Mouse (Mus musculus) heart, embryonic 10.5 days (tissue): Measurements from ENCODE around the gene Tespa1. TPM values are rescaled to one million over a fixed set of nuclear protein-coding genes. Genes with fewer than 3 reads are reported as not detected.
"Not testable (repeated sequence)": the region's sequence is repeated elsewhere in the genome, so short reads cannot be mapped to it uniquely, and the experiment has no call there.

Source experiments
- DNase-seq: peaks from one replicate; pipeline ENCODE4 v3.0.0-alpha.2; 2017; ENCODE audit warnings: low spot score
- H3K27ac ChIP-seq: fragments of 300-500 bp; sonication (generic); 2 replicates; pipeline ENCODE4 v1.5.1; 2016; ENCODE audit warnings: mild to moderate bottlenecking
- H3K27me3 ChIP-seq: fragments of 300-500 bp; sonication (generic); 2 replicates; pipeline ENCODE4 v1.6.1; 2016; ENCODE audit warnings: mild to moderate bottlenecking; ENCODE audit not compliant: poor library complexity, insufficient read depth, severe bottlenecking
- H3K36me3 ChIP-seq: fragments of 300-500 bp; sonication (generic); 2 replicates; pipeline ENCODE4 v1.6.1; 2016; ENCODE audit warnings: mild to moderate bottlenecking, moderate library complexity
- H3K4me1 ChIP-seq: fragments of 300-500 bp; sonication (generic); 2 replicates; pipeline ENCODE4 v1.6.1; 2016; ENCODE audit warnings: mild to moderate bottlenecking
- H3K4me3 ChIP-seq: fragments of 300-500 bp; sonication (generic); 2 replicates; pipeline ENCODE4 v1.5.1; 2016; ENCODE audit warnings: mild to moderate bottlenecking, moderate library complexity
- H3K9me3 ChIP-seq: fragments of 300-500 bp; sonication (generic); 2 replicates; pipeline ENCODE4 v1.6.1; 2016; ENCODE audit warnings: mild to moderate bottlenecking, moderate library complexity
- WGBS: fragments of 180-500 bp; shearing (Covaris S2); methylation state at CpG from one replicate; pipeline ENCODE4 v1.1.7; 2016; 5-methylcytosine and 5-hydroxymethylcytosine counted together
- polyA plus RNA-seq: library from polyadenylated mRNA; unstranded; fragments of >200 nt; fragmentation: Nextera tagmentation; extraction: Ambion mirVana; gene quantifications from 2 replicates; pipeline ENCODE4 v1.2.1, GENCODE M21; 2016

Tespa1 gene
- polyA plus RNA-seq, 1 experiment from 2014 or later, result 0.23 TPM

DNA sequence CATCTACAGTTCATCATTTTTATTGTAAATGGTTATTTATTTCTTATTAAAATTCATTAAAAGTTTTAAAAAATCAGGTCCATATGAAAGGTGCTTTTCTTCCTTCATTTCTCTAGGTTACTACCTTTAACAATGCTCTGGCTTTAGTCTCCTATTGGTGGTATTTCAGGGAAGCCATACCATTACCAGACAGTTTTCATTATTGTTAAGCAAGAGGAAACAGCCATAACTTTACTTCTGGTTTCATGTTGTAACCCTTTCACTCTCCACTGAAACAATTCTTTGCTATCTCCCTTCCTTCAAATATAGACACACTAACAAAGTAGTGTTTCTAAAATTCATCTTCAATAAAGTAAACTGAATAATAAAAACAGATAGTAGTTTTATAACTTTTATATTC is 6.8 kb upstream of the Tespa1 start:
- Histone ChIP-seq H3K4me1 (no peaks in the 10 kb centered on the region), H3K4me3 (no peak overlapping the region), H3K27ac (no peak overlapping the region), H3K9me3 (no peaks in the 10 kb centered on the region), H3K36me3 (no peaks in the 10 kb centered on the region), H3K27me3 (no peaks in the 10 kb centered on the region)
- DNase-seq, result no peak

DNA sequence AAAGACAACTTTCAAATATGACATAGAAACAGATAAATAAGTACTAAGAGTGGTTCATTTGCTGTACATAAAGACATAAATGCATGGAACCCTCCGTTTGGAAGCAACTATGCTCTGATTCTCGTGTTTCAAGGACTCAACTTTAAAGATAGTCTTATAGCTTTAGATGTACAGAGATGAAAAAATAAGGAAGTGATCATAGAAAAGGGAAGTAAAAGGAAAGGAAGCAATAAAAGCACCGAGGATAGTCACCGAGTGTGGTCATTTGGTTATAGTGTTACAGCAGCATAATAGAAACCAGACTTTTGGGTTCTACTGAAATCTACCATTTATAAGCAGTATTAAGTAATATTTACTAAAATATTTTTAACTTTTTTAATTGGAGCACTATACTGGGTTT is 4.0 kb upstream of the Tespa1 start:
- no peak overlapping the region for H3K27ac ChIP-seq
- DNase-seq, result no peak
- H3K9me3 ChIP-seq, result no peaks in the 10 kb centered on the region
- no peaks in the 10 kb centered on the region for H3K27me3 ChIP-seq
- H3K36me3 ChIP-seq, result no peaks in the 10 kb centered on the region
- no peak overlapping the region for H3K4me3 ChIP-seq
- WGBS, result 73% methylated on average over 4 of the region's 4 CpGs
- H3K4me1 ChIP-seq, result no peaks in the 10 kb centered on the region

DNA sequence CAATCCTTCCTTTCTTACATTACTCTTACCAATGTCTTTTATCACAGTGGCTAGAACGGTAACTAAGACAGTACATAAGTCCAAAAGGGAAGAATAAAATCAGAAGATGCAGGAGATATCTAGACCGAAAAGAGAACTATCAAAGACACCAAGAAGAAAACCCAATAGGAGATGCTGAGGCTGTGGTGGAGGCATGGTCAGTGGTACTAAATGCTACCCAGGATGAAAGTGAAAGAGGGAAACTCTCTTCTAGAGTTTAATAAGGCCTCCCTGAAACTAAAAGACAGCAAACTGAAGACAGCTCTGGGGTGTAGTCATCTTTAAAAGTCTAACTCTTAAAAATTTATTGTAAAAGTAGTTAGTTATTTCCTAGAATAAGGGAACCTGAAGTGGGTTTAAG is 2.0 kb upstream of the Tespa1 start:
- Histone ChIP-seq H3K27ac (no peak overlapping the region), H3K4me1 (no peaks in the 10 kb centered on the region), H3K4me3 (no peak overlapping the region), H3K36me3 (no peaks in the 10 kb centered on the region), H3K27me3 (no peaks in the 10 kb centered on the region), H3K9me3 (no peaks in the 10 kb centered on the region)
- no peak for DNase-seq
- WGBS, result 80% methylated on average over 2 of the region's 2 CpGs

DNA sequence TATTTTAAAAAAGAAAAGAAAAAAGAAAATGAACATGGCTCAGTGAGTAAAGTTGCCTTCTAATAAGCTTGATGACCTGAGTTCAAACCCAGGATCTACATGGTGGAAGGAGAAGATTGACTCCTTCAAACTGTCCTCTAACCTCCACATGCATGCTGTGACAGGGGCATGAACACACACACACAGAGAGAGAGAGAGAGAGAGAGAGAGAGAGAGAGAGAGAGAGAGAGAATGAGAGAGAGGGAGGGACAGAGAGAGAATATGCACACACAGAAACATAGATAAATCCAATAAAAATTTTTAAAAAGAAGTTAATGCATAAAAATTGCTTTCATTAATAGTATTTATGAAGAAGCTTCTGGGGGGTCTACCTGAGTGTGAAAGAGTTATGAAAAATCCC is 608 bp upstream of the Tespa1 start:
- no peak for DNase-seq
- Histone ChIP-seq H3K27me3 (no peaks in the 10 kb centered on the region), H3K9me3 (no peaks in the 10 kb centered on the region), H3K4me3 (no peak overlapping the region), H3K4me1 (no peaks in the 10 kb centered on the region), H3K36me3 (no peaks in the 10 kb centered on the region), H3K27ac (no peak overlapping the region)

DNA sequence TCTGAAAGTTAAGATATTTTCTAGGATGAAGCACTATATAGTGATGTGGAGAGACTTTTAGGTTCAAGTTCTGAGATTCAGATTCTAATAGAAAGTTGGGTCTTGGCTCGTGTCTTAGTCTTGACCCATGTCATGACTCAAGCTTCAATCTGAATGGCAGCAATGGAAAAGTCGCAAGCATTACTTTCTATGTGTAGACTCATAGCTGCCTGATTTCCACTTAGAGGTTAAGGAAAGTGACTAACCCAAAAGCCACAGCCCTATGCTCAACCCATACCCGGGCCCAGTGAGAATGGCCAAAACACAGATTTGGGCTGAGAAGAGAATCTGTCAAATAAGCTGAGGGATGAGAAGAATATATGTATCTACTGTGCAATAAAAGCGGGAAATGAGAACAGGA is 1.6 kb downstream of the Tespa1 start:
- Histone ChIP-seq H3K36me3 (no peaks in the 10 kb centered on the region), H3K27me3 (no peaks in the 10 kb centered on the region), H3K4me3 (no peak overlapping the region), H3K27ac (no peak overlapping the region), H3K9me3 (no peaks in the 10 kb centered on the region), H3K4me1 (no peaks in the 10 kb centered on the region)
- DNase-seq, result no peak
- 85% methylated on average over 4 of the region's 4 CpGs for WGBS

DNA sequence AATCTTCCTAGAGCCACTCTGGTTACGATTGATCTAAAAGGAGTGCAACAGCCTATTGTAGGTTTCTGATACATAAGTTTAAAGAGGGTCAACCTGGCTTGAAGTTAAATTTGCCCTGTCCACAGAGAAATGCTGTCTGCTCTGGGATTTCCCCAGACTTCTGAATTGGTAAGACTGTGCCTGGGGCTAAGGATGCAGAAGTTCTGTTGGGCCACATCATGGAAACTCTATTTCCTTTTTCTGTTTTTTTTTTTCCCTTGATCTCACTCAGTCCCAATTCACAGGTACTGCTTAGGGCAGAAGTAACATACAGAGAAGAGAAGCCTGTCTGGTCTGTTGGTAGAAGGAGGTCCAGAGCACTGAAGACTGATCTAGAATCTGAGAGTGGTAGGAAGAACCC is 8.0 kb downstream of the Tespa1 start:
- WGBS, result 87% methylated on average over 1 of the region's 1 CpGs
- Histone ChIP-seq H3K27ac (no peak overlapping the region), H3K4me1 (no peaks in the 10 kb centered on the region), H3K9me3 (no peaks in the 10 kb centered on the region), H3K4me3 (no peak overlapping the region), H3K36me3 (no peaks in the 10 kb centered on the region), H3K27me3 (no peaks in the 10 kb centered on the region)
- DNase-seq, result no peak

DNA sequence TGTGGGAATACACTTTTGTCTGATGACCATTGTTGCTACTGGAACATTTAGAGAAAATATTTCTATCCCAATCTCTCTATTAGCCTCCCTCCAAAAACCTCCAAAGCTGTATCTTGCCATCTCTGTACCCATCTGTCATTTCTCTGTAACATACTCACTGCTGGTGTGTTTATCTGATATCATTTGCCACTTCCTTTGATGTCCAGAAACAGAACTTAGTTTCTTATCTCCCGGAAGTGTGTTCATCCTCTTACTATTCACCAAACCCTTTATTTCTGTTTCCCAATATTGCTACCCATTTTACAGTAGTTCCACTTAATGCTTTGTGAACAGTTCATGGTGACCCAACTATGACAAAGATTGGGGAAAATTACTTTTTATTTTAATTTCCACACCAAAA is 13.7 kb downstream of the Tespa1 start:
- 72% methylated on average over 1 of the region's 1 CpGs for WGBS
- H3K4me1 ChIP-seq, result no peaks in the 10 kb centered on the region
- no peak overlapping the region for H3K4me3 ChIP-seq
- no peaks in the 10 kb centered on the region for H3K36me3 ChIP-seq
- H3K27ac ChIP-seq, result no peak overlapping the region
- no peaks in the 10 kb centered on the region for H3K27me3 ChIP-seq
- DNase-seq, result no peak
- H3K9me3 ChIP-seq, result no peaks in the 10 kb centered on the region

DNA sequence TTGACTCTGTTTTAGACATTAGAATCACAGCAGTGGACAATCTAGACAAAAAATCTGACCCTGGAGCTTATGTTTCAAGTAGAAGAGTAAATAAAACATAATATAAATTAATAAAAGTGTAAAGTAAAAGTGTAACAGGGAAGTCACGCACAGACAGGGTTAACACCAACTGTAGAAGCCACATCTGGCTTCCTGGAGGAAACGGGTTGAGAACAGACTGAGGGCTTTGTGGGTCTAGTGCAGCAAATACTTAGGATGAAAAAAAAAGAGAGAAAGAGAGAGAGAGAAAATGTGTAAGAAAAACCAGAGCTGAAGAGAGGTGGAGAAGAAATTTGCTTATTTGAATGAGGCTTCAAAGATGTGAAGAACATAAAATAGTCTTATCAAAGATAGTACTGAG is 14.9 kb downstream of the Tespa1 start:
- H3K27ac ChIP-seq, result no peak overlapping the region
- no peak overlapping the region for H3K4me3 ChIP-seq
- DNase-seq, result no peak
- no peaks in the 10 kb centered on the region for H3K9me3 ChIP-seq
- H3K36me3 ChIP-seq, result no peaks in the 10 kb centered on the region
- 51% methylated on average over 2 of the region's 2 CpGs for WGBS
- H3K27me3 ChIP-seq, result no peaks in the 10 kb centered on the region
- H3K4me1 ChIP-seq, result no peaks in the 10 kb centered on the region

DNA sequence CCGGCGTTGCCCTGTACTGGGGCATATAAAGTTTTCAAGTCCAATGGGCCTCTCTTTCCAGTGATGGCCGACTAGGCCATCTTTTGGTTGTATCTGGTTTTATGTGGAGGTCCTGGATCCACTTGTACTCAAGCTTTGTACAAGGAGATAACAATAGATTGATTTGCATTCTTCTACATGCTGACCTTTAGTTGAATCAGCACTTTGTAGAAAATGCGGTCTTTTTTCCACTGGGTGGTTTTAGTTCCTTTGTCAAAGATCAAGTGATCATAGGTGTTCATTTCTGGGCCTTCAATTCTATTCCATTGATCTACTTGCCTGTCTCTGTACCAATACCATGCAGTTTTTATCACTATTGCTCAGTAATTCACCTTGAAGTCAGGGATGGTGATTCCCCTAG is 17.4 kb downstream of the Tespa1 start:
- WGBS, result 76% methylated on average over 4 of the region's 4 CpGs

DNA sequence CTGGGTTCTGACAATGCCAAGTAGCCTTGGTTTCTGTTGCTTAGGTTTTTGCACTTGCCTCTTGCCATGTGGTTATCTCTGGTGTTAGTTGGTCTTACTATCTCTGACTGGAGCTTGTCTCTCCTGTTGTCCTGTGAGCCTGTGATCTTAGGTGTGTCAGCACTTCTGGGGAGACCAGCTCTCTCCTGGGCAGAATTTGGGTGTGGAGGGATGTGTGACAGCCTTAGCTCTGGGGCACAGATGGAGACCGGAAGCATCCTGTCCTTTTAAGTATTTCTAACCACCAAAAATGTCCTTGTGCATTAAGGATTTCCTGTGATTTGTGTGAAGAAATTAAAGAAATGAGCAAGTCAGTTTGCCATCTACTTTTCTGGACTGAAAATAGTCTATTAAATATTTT is 21.4 kb downstream of the Tespa1 start:
- DNase-seq, result no peak
- no peak overlapping the region for H3K4me3 ChIP-seq
- 74% methylated on average over 1 of the region's 1 CpGs for WGBS

More for the DNA sequence above, 17.4 kb downstream of the Tespa1 start:
- H3K27ac ChIP-seq, DNase-seq, H3K27me3 ChIP-seq, H3K36me3 ChIP-seq, H3K4me1 ChIP-seq, H3K9me3 ChIP-seq, H3K4me3 ChIP-seq: not testable (repeated sequence)

DNA sequence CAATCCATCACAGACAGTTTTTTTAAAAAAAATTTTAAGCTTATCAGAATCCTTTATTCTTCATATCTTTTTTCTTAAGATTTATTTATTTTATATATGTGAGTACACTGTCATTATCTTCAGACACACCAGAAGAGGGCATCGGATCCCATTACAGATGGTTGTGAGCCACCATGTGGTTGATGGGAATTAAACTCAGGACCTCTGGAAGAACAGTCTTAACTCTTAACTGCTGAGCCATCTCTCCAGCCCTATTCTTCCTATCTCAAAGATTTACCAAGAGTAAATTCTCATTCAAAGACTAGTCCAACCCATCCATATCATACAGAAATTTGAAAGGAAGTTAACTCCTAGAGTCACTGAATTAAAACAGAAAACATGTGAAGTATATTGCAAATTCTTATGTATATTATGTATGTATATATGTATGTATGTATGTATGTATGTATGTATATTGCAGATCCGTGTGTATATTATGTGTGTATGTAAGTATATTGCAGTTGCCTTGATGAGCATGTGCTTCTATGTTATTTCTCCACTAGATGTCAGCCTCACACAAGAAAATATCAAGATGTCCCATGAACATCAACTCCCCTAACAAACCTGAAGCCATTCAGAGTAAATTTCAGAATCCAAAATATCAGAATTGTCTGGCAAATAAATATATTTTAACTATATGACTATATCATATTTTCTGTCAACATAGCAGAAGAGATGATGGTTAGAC is 40.9 kb downstream of the Tespa1 start:
- Histone ChIP-seq H3K9me3 (no peaks in the 10 kb centered on the region), H3K27me3 (no peaks in the 10 kb centered on the region), H3K27ac (no peak overlapping the region), H3K36me3 (no peaks in the 10 kb centered on the region), H3K4me3 (no peak overlapping the region), H3K4me1 (no peaks in the 10 kb centered on the region)
- DNase-seq, result no peak
- WGBS, result 63% methylated on average over 2 of the region's 2 CpGs

More for the DNA sequence above, 21.4 kb downstream of the Tespa1 start:
- H3K36me3 ChIP-seq, result no peaks in the 10 kb centered on the region
- no peaks in the 10 kb centered on the region for H3K9me3 ChIP-seq
- H3K27me3 ChIP-seq, result no peaks in the 10 kb centered on the region
- no peaks in the 10 kb centered on the region for H3K4me1 ChIP-seq
- no peak overlapping the region for H3K27ac ChIP-seq

DNA sequence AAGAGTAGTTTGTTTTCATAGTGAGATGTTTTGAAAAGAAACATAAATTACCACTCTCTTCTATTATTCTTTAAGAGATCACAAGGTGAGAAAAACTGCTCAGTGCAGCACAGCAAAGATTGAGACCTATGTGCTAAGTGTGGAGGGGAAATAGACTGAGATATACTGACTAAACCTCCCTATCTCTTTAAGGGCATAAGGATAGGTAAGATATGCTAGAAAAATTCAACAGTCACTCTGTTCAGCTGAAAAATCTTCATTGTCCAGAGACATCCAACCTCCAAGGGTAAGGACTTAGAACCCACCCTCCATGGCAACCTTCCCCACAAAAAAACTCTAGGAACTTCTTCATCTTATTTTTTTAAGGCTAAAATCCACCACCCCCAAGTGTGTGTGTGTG is 42.1 kb downstream of the Tespa1 start:
- no peak for DNase-seq
- Histone ChIP-seq H3K4me3 (no peak overlapping the region), H3K36me3 (no peaks in the 10 kb centered on the region), H3K4me1 (no peaks in the 10 kb centered on the region), H3K27me3 (no peaks in the 10 kb centered on the region), H3K27ac (no peak overlapping the region), H3K9me3 (no peaks in the 10 kb centered on the region)

DNA sequence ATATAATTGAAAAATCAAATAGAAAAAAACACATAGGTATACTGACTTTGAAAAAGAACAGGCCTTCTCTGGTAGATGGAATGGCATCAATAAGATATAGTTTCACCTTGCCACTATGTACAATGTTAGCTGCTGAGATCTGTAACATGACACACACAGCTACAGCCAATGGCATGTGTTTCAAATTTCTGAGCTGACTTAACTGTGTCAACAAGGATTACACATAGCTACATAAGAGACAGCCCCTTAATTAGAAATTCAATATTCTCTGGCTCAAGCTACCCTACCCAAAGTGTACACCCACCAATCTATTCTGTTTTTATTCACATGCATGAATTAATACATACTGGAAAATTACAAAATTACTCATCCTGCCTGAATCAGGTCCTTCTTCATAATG is 45.7 kb downstream of the Tespa1 start:
- Histone ChIP-seq H3K27ac (no peak overlapping the region), H3K27me3 (no peaks in the 10 kb centered on the region), H3K4me1 (no peaks in the 10 kb centered on the region), H3K9me3 (no peaks in the 10 kb centered on the region), H3K4me3 (no peak overlapping the region), H3K36me3 (no peaks in the 10 kb centered on the region)
- no peak for DNase-seq

DNA sequence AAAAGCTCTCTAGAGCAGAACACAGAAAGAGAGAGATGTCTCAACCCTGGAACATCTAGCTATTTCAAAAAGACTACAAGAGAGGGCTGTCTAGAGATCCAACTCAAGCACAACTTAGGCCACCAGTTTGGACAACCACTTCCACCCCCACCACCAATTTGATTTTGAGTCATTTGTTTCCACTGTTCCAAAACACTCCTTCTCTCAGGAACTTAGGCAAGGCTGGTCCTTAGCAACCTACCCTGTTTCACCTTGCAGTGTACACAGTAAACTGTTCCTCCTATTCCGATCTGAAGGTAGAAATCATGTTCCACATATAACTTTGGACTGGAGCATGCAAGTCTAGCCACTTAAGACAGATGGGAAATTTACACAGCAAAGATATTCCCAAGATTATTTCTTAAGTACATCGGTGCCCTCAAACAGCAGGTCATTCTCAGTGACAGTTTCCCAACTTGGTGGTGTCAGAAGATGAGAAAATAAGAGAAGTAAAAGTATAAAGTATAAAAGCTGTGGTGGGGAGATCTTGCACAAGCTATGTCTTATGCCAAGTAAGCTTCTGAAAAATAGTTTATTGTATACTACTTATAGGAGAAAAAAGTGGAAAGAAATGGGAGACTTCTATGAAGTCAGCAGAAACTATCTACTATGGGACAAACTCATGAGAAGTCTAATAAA is 47.5 kb downstream of the Tespa1 start:
- Histone ChIP-seq H3K4me3 (no peak overlapping the region), H3K27ac (no peak overlapping the region), H3K9me3 (no peaks in the 10 kb centered on the region), H3K4me1 (no peaks in the 10 kb centered on the region), H3K36me3 (no peaks in the 10 kb centered on the region), H3K27me3 (no peaks in the 10 kb centered on the region)
- 79% methylated on average over 2 of the region's 2 CpGs for WGBS
- no peak for DNase-seq
